Mouse (Mus musculus) CH12.LX (cell line): ENCODE measurements around the gene Trp53i13.

Experiments used
- CHD2 ChIP-seq: IDR thresholded peaks from 2 replicates; pipeline ENCODE4 v1.6.1; 2011; ENCODE audit warnings: low read length, improper control_type of control experiment
- EP300 ChIP-seq: IDR thresholded peaks from 2 replicates; pipeline ENCODE4 v1.6.1; 2011; ENCODE audit warnings: low read length, improper control_type of control experiment
- POLR2A ChIP-seq: IDR thresholded peaks from 2 replicates; pipeline ENCODE4 v1.6.1; 2011; ENCODE audit warnings: low read depth, mild to moderate bottlenecking, improper control_type of control experiment, low read length
- POLR2AphosphoS2 ChIP-seq: IDR thresholded peaks from 2 replicates; pipeline ENCODE4 v1.6.1; 2011; ENCODE audit warnings: low read depth, low read length, improper control_type of control experiment
- RCOR1 ChIP-seq: conservative IDR thresholded peaks from 2 replicates; pipeline ENCODE4 v1.6.1; 2012; ENCODE audit warnings: low read depth, mild to moderate bottlenecking, inconsistent platforms, low read length, improper control_type of control experiment
- ZNF384 ChIP-seq: IDR thresholded peaks from 2 replicates; pipeline ENCODE4 v1.6.1; 2012; ENCODE audit warnings: low read depth, low read length, improper control_type of control experiment, inconsistent platforms

GRCm38 (mm10) chr11:77462283-77463100 lies 53.3 kb downstream of the Trp53i13 start, which contains the start of gene Coro6:
- TF ChIP-seq POLR2A (peak; percentile 30; the same call in 1 of the 2 replicates), CHD2 (0 out of 2 replicates have a peak, but pooled peaks have one; percentile 11), EP300 (no peak), RCOR1 (no peak), POLR2AphosphoS2 (no peak), ZNF384 (no peak)
